Mouse (Mus musculus) right cerebral cortex, postnatal 36 days (tissue): ENCODE measurements around the gene Npr3.

ENCODE experiments used
- DNase-seq, 2 experiments: peaks; one replicate each; pipeline ENCODE4 v3.0.0; 2022; ENCODE audit warnings: low spot score in 2 of 2, mixed read lengths in 1 of 2

Npr3 gene

DNA sequence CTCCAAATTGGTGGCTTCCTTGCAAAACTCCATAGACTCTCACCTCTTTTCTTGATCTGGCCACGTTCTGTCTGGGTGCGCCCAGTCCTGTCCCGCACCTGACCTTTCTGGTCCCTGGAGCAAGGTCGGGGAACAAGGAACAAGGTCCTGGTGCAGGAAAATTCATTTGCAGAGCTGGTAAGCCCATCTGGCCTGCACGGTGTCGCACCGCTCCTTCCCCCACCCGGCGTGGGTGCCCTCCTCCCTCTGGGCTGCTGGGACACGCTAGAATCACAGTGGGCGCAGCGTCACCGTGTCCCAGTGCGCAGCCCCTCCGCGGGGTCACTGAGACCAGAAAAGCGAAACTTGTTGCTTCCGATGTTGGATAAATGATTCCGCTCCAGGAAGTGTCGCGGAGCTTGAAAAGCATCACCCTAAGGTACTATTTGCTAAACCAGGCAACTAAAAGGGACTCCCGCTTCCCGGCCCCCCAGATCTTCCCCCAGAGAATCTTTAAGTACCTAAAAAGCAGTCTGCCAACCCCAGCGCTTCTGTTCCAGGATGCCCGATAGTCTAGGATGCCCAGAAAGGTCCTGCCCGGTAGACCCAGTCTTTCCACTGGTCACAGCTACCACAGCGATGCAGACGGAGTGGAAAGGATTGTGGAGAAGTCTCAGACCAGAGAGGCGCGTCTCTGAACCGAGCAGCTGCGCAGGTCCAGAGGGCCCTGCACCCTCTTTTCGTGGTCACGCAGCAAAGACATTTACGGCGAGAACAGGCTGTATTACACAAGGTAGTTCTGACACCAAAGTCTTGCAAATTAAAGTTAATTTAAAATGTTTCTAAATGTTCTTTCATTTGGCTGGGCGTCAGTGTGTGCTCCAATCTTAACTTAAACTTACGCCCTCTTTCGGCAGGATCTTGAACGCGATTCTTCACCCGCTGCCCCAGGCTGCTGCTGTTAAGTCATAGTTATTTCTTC, at the start of gene Npr3:
TSS of gene Npr3 (minus strand) at position 717 of the 961 bp plus-strand sequence.
- DNase-seq = peak; percentile 33 to 38

DNA sequence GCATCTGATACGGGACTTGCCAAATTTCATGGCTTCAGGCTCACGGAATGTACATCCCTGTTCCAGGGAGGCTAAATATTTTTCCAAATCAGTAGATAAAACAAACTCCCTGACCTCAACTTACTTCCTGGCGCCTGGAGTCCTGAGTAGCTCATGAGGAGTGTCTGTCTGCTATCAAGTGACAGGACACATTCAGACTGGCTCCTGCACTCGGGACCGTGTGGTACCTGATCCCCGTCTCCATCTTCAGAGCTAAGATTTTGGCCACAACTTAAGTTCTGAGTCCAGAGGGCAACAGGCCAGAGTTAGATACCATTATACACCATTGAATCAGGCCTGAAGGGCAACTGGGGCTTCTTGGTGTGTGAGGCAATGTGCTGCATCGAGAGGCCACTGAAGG, 49.0 kb upstream of the Npr3 start:
- DNase-seq = no peak

DNA sequence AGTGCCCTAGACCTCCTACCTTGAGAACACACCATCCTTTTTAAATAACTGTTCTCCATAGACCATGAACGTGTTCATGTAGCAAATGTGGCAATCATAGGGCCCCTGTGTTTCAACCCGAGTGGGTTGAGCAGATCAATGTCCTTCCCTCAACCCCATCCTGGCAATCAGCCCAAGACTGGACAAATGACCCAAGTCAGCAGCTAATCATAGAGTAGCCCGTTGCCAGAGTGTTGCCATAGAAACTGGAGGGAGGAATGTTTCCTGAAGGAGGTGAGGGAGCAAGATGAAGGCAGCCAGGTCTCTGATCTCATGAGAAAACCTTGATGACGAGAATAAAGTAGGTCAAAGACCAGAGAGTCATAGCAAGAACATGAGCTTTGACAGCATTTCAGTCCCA, 47.1 kb upstream of the Npr3 start:
- DNase-seq = no peak

DNA sequence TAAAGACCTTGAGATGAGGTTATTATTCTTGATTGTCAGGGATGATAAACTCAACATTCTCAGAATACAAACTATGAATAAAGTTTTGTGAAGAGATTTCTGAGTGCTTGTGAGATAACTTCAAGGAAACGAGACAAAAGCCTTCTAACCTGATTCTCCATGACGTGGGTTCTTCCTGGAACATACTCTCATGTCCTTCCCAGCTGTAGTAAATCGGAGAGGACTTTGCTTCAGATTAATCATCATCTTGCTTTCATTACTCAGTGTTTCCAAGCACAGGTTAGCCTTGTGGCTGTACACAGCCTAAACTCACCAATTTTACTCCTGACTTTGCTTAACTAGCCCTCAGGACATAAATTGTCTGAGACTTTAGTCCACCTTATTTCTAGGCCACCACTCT, 45.1 kb upstream of the Npr3 start:
- DNase-seq = no peak

DNA sequence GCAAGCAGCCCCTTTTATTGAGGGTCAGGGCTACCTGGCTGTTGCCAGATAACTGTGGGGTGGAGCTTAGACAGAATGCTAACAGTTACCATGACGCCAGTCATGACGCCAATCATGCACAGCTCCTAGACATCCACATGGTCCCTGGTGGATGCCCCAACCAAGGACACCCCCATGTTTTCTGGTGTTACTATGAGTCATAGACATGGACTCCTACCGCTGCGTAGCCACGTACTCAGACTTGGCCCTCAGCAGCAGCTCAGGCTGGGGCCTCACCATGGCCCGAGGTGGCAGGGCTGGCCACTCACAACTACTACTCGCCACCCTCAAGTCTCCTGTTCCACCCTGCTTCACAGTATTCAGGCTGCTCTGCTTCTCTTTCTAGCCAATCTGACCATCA, 44.1 kb upstream of the Npr3 start:
- DNase-seq = no peak

DNA sequence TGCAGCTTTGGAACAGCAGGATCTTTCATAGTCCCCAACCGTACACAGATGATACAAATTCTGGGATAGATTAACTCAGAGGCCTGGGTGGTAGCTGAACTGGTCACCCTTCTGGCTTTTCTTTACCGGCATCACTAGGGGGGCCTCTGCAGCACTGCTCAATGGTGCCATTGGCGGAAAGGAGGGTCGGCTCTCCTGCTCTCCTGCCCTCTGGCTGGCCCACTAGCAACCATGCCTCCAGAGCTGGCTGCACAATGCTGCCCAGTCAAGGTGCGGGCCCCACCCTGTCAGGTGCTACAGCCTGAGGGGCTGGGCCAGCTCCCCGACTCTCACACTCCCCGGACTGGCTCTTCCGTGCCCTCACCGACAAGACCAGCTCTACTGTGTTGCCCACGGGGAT, 43.1 kb upstream of the Npr3 start:
- DNase-seq = no peak

DNA sequence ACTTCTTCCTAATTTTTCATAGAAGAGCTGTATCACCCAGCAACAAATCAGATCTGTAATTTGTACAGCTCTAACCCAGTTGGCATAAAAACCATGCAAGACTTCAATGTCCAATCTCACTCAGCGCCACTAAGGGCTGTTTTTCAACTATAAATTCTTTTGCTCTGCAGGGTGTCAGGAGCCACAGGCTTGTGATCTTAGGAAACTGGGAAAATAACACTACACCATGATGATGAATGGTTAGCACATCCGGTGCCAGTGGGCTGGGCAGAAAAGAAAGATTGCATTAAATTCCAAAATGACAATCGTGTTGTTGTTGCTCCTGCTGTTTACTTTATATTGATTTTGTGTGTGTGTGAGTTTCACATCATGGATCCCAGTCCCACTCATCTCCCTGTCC, 42.4 kb upstream of the Npr3 start:
- DNase-seq = no peak

DNA sequence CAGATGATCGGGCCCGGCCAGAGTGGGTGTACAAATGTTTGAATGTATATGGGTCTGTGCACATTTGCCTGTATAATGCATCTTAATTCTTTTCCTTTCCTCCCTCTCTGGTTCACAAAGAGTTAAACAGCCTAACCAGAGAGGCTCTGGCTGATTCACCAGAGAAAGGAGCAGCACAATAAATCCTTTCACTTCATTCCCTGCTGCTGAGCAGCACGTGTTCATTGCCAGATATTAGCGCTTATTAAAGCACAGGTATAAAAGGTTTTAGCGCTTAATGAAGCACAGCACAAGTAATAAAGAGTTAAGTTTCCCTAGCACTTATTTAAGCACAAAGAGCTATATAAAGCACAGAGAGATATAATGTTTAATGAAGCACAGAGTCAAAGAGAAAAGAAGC, 33.8 kb upstream of the Npr3 start:
- no peak for DNase-seq

DNA sequence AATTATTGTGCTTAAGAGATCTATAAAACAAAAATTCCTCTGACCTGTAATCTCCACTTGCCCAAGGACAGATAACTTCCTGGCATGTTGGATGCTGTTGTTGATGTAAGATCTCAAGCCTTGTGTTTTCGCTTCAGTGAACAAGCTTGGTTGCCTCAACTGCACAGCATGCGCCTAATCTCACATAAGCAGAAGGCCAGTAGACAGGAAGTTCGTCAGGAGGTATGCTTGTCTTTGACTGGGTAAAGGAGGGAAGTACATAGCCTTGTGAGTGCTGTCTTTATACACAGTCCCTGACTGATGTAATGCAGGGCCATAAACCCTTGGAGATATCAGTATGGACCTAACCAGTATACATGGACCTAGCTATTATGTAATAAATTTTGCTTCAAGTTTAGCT, 20.7 kb upstream of the Npr3 start:
- DNase-seq = no peak

DNA sequence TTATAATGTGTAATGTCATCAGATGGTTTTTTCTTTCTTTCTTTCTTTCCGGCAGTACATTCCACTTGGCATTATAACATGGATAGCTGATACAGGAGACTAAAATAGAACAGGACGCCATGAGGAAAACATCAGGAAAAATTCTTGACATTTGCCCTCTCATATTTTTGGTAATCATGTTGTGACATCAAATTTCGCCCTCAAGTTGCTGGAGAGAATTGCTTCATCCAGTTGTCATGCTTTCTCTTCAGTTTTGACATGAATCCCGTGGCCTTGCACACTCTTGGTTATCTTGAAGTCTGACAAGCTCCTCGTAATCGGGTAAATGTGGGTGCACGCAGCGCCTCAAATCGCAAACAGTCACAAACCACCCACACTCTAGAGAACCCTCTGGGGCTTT, 7.0 kb upstream of the Npr3 start:
- DNase-seq = no peak

DNA sequence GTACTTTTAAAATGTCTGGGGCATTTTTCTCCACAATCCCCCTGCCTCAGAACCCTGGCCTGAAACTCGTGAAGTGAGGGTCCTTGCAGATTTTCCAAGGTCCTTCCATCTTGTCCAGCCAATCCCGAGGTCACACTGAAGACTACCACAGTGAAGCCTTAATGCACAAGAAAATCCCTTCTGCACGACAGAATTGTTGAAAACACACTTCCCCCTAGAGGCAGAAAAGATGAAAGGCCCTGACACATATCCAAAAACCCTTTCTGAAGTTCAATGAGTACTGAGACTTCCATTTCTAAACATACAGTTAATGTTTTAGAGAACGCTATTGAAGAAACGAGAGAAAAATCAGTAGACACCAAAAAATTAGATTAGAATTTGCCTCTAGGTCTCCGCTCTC, 2.8 kb upstream of the Npr3 start:
- DNase-seq = no peak

DNA sequence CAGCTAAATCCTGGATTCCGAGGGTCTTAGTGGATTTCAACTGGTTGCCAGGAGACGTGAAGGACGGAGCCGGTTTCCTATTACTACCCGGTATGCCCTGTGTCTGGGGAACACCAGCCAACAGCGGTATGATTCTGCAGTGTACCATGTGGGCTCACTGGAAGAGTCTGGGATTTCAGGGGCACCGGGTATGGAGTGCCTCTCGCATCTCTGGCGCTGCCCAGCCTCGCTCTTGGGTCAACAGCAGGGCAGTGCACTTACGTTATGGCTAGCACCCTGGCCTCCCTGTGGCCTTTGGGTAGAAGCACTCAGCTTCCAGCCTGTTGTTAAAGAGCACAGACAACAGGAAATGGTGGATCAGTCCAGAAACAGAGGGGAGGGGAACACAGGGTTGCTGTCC, 1.1 kb upstream of the Npr3 start:
- DNase-seq = no peak

DNA sequence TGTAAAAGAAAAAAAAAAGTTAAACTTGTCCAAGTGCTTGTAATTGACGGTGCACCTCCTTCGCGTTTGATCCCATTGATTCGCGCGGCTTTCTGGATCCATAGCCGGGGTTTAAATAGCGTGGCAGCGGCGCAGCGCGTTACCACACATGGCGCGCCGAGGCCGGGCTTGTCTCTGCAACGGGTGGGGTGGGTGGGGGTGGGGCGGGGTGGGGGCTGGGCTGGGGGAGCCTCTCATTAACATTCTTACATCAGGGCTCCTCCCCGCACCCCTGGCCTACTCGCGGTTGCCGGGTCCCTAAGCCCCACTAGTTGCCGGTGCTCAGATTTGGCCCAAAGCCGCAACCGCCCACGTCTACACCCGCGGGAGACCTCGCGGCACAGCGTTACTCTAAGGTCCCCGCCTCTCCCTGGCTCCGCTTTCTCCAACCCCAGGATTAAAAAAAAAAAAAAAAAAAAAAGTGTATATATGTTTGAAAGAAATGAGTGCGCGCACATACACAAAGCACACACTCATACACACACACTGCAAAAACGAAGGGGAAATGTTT, 991 bp downstream of the Npr3 start:
- peak in 1 of 2 experiments; percentile 25 for DNase-seq

DNA sequence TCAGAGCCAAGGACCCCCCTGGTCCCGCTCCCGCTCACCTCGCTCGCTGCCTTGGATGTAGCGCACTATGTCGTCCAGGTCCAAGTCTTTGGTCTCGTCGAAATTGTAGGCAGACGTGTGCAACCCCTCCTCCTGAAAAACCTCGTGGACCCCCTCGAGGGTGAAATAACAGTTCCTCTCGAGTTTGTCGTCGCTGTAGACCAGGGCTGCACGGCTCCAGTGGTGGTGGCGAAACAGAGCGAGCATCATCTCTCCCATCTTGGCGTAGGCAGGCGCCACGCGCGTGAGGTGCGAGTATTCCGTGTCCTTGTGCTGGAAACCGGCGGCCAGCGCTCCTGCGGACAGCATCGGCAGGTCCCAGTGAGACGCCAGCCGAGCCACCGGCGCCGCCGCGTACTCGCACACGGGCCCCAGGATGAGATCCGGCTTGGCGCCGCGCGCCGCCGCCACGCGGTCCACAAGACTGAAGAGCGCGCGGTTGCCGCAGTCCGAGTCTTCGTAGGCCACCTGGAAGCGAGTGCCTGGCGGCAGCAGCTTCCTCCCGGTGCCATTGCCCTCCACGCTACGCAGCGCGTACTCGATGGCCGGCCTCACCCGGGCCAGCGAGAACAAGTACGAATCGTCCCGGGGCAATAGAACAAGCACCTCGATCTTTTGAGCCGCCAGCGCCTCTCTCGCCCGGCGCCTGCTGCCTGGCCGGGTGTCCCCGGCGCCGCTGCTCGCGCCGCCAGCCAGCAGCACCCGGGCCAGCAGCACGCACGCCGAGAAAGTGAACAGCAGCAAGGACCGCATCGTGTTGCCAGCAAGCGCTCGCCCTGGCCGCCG, 2.0 kb downstream of the Npr3 start:
- DNase-seq = peak in 1 of 2 experiments; percentile 11

DNA sequence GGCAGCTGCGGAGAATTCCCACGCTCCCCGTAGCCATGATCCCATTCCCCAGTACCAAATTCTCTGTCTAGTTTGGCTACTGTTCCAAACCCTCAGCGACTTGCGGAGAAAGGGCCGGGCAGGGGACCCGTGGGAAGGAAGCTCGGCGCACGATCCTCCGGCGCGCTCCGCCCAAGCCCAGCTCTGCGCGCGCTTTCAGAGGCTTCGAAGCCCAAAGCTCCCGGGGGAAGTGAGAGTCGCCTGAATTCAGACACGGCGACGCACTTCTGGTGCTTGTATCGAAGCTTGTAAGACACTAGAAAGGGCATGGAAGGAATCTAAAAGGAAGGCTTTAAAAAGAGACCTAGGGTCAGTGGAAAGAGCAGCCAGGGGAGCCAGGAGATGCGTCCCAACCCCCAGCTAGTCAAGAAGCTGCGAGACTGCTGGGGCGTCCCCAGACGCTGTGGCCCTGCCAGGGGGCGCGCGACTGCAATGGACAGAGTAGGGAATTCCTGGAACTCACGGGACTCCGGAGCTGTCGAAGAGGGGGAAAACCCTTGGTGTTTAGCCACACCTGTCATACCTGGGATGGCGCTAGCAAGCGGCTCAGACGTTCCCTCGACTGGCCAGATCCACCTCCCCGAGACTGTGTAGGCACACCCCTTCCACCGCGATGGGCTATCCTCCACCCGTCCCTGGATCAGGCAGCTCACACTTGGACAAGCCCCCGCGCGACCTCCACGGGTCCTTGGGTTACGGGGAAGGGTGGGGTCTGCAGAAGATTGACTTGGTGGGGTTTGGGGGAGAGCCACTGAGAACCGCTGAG, 2.8 kb downstream of the Npr3 start:
- no peak for DNase-seq

DNA sequence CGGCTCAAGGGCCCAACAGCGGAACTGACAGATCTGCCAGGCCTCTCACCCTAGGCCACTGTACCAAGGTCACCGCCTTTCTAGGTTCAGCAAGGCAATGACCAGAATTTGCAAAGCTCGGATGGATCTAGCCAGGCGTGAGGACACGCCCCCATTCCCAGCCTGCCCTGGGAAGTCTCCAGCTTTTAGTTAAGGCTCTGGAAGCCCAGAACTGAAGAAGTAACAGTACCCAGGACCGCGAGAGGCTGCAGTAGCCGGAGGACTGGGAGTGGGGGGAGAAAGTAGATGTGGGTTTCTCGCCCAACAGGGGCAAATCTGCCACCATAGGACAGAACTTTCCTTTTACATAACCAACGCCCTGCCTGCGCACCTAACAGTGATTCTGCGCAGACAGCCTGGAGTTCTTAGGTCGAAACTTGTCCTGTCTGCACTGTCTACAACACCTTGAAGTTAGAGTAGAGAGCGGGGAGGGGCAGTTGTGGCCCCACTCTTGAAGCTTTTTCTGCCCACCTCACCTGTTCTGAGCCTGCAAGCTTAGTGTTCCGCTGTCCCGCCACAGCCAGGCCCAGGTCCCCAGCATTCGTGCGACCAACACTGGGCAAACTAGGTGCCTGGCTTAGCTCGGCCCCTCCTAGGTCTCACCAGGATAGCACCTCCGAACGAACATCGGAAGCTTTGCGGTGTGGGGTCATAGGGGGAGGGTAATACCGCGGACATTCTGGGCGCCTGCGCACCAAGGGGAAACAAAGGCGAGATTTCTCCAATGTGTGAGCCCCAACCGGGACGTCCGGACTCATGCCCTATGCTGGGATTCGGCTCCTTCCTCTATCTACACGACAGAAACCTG, 3.7 kb downstream of the Npr3 start:
- DNase-seq = no peak

DNA sequence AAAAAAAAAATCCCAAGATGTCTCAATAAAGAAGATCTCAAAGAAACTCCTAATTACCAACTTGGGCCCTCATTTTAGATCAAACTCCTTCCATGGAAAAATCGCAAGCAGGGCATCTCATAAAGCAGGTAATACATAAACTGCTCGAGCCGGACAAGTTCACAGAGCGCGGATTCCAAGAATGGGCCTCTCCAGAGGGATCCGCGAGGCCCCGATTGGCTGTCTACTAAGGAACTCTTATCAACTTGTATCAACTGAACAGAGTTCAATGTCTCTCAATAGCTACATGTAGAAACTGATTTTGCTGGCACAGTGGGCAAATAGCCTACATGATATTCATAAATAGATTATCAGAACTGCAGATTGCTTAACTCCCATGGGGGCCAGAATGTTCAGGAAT, 9.5 kb downstream of the Npr3 start:
- no peak for DNase-seq

DNA sequence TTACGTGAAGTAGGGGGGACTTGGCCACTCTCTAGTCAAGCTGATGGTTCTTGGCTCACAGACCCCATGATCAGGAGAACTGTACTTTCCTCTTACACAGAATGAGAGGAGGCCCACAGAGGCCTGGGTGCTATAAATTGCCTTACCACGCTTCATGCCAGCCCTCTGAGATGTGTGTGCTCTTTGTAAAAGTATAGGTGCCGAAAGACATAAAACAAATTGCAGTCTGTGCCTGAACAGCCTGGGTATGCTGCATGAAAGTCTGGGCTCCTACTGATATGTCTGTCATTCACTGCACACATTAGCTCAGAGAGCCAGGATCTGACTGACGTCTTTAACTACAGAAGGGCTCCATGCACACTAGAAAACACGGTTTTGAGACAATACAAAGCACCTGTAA, 9.9 kb downstream of the Npr3 start:
- no peak for DNase-seq

DNA sequence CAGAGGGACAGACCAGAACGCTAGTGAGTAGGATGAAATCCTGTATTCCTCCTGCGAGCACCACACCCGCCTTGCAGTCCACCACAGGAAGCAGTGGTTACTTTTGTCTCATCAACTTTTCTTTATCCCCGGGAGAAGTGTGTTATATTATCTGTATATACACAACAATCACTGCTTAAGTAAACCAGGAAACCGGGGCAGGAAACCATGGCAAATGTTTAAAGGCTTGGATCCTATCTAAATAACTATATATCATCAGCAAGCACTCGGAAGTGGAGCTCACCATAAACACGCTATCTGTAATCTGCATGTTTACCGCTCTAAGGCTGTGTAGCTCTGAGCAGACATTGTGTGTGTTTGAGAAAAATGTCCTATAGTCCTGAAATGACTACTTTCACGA, 13.1 kb downstream of the Npr3 start:
- no peak for DNase-seq

DNA sequence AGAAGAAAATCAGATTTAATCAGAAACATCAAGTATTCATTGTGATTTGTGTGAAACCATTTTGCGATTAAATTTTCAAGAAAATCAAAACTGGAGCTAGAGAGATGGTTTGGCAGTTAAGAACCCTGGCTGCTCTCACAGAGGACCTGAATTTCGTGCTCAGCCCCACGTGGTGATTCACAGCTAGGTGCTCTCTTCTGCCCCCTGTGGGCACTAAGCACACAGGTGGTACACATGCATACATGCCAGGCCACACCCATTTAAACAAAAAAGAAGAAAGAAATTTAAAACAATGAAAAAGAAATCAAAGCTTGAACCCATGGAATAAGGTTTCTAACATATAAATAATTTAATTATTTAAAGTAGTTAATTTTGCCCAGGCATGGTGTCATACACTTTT, 15.7 kb downstream of the Npr3 start:
- DNase-seq = no peak
